Mouse (Mus musculus) liver, adult (tissue): Measurements from ENCODE around the gene Timm29.

Source experiments
- GATA4 ChIP-seq: IDR thresholded peaks from 2 replicates; pipeline ENCODE4 v1.6.1; 2014; ENCODE audit warnings: mild to moderate bottlenecking, low read length; ENCODE audit not compliant: insufficient replicate concordance

Gene Timm29

DNA sequence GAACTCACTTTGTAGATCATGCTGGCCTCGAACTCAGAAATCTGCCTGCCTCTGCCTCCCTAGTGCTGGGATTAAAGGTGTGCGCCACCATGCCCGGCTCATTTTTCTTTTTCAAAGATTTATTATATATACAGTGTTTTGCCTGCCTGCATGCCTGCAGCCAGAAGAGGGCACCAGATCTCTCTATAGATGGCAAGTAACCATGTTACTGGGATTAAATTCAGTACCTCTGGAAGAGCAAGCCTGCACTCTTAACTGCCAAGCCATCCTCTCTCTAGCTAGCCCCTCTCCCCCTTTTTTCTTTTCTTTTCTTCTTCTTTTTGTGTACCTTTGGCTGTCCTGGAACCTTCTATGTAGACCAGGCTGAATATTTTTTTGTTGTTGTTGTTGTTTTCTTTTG is 38.2 kb downstream of the Timm29 start:
- no peak for TF ChIP-seq GATA4

DNA sequence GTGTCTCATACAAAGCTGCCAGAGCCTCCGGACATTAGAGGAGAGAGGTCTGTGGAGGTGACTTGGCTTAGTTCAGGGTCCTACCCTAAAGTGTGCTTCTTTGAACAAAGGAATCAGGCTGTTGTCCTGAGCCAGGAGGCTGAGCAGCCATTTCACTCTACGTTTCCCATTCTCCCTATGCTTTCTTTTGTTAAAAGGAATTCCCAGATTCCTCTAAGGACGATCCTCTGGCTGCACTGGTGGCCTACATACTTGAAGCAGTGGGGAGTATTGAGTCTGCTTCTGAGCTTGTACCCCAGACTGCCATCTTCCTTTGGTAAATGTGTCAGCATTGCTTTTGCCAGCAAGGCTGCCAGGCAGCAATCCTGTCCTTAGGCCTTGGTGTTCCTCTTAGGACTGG is 40.6 kb downstream of the Timm29 start:
- no peak for TF ChIP-seq GATA4

- TF ChIP-seq GATA4, result no peak
These were observed 43.1 kb downstream of the Timm29 start for GRCm38 (mm10) chr9:21635639-21636038.

DNA sequence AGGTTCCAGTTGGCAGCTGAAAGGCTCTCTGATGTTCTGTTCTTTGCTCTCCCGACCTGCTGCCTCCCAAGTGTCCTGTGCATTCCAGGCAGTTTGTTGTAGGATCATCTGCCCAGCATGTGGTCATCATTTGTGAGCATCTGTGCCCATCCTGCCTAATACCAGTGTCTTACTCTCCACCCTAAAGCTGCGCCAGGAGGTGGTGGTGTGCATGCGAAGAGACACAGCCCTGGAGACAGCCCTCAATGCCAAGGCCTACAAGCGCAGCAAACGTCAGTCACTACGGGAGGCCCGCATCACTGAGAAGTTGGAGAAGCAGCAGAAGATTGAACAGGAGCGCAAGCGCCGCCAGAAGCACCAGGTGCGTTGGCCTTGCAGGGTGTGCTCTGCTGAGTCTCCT is 46.5 kb downstream of the Timm29 start:
- TF ChIP-seq GATA4, result no peak
